Mouse (Mus musculus): ENCODE measurements around the gene Adcy9.
A peak's percentile ranks its signal among the peaks of the same experiment; 100 is the strongest.
"Not testable (repeated sequence)": the region's sequence is repeated elsewhere in the genome, so short reads cannot be mapped to it uniquely, and the experiment has no call there.

The Adcy9 gene

DNA sequence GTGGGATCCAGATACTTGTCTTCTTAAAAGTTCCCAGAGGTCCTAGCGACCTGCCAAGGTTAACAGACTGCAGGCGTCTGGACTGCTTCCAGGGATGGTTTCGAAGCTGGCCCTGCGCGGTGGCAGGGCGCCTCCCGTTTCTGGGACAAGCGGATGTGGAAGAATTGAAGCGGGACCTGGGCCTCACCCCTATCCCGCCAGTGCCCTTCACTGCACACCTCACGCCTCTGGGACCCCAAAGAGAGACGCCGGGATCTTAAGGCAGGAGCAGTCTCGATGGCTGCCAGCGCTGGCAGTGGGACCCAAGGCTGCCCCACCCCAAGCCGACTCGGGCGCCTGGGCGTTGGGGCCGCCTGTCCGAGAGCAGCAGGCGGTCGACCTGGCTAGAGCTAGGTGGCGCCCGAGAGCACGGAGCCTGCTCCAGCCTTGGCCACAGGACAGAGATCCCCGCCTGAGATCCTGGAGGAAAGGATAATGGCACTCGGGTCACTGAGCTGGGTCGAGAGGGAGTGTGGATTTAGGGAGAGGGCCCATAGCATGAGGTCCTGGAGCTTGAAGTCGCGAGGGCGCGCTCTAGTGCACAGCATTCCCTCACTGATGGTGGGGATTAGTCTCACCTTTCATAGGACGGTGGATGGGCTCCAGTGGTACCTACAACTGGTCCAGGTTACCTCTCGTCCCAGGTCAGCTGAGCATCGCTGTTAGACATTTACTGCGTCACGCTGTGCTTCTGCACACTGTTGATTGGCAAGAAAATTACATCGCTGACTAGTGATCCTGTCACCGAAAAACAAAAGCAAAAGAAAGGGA, 152.2 kb downstream of the Adcy9 start:
- peak; percentile 85 for DNase-seq

GRCm38 (mm10) chr16:4267453-4267852, 152.8 kb downstream of the Adcy9 start:
- DNase-seq, result no peak

DNA sequence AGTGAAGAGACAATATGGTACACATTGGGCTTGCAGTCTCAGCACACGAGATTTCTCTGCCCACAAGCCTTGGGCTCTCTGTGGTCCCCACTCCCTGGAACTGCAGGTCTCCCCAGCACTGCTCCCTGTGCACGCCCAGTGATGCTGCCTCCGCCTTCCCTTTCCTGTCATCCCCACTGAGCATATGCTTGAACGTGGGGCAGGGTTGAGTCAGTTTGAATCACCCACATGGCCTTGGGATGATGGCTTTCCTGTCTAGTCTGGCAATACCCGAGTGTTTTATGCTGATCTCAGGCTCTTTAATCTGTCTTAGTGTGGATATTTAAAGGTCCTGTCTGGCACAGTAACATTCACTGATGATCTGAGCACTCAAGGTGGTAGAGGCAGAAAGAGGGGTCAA, 154.9 kb downstream of the Adcy9 start:
- no peak for DNase-seq

DNA sequence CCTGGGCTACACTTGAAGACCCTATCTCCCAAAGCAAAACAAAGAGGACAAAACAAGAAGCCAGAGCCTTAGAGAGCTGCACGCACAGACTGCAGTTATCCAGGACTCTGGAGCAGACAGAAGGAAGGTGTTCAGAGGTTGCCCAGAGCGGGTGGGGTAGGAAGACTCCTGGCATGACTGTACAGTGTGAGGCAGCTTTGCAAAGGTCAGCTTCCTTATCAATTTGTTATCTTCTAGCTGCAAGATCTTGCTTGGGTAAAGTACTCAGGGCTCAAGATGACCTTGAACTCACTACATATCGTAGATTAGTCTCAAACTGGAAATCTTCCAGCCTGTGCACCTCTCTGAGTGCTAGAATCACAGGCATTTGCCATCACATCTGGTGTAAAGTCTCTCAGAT, 156.8 kb downstream of the Adcy9 start:
- no peak for DNase-seq

GRCm38 (mm10) chr16:4257546-4257945, 162.8 kb downstream of the Adcy9 start:
- no peak for DNase-seq

DNA sequence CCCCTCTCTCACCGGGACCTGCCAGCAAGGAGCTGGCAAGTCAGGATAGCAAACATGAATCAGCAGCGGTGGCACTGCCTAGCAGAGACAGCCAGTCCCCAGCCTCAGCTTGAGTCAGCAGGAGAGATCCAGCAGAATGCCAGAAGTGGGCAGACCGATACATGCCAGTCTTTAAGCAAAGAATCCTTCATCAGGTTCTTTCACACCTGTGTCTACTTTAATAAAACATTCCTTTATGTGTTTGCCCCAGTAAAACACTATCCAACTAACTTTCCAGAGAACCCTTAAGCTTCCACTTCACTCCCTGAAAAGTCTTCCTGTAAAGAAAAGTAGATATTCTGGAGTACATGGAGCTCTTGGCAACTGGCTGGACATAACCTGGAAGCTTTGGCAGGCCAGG, 171.5 kb downstream of the Adcy9 start:
- DNase-seq, result no peak

DNA sequence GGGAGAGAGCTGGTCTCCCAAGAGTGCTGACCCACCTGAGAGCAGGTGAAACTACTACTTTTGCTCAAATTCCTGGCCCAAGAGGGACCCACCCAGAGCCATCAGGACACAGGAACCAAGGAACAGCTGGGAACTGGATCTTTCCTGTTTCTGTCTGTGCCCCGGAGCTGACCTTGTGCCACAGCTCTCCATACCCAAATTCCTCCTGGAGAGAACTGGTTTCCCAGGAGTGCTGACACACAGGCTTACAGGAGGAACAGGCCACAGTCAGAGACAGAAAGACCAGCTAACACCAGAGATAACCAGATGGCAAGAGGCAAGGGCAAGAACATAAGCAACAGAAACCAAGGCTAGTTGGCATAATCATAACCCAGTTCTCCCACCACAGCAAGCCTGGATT, 175.1 kb downstream of the Adcy9 start:
- not testable (repeated sequence) for DNase-seq

All from thymus, postnatal 4 days (tissue).